Mouse (Mus musculus): Measurements from ENCODE around the gene Lect2.

GRCm38 (mm10) chr13:56558811-56559210 is 10.5 kb upstream of the Lect2 start:
- no peak for TF ChIP-seq CTCF (IDR thresholded peaks at IDR 0.05; ENCODE audit: low read depth, low read length)
- no peak for TF ChIP-seq POLR2A (IDR thresholded peaks at IDR 0.05; ENCODE audit: borderline replicate concordance, low read depth, low read length)

All from bone marrow macrophage, adult 2 months (primary cell).